Mouse (Mus musculus): ENCODE measurements at regions not wholly inside any gene's neighbourhood (a gene's known extent, or its start where the extent isn't known, plus 50 kb on each side); places are given as distances from the start of the nearest gene placed in this dataset.
"Not testable (repeated sequence)": the region's sequence is repeated elsewhere in the genome, so short reads cannot be mapped to it uniquely, and the experiment has no call there.

DNA sequence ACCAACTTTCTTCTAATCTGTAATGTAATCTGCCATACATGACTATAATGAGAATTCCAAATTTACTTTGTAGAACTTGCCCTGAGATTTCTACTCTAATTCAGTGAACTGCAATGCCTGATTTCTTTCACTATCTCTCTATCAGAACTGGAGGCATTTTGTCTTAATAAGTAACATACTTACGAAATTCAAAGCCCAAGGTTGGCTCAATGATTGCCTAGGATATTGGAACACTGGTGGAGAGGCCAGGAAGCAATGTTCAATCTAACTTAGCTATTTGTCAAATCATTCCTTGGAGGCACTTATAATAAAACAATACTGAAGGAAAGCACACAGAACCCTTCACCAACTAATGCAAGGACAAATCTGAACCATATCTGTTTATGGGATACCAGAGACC is 162.9 kb upstream of the Trim24 start:
- not testable (repeated sequence) for H3K4me1 ChIP-seq; H3K9ac ChIP-seq; H3K9me3 ChIP-seq (replicated peaks); H3K4me2 ChIP-seq (replicated peaks); ATAC-seq (ENCODE audit: low FRiP score); H3K4me3 ChIP-seq; H3K27me3 ChIP-seq; H3K36me3 ChIP-seq; H3K27ac ChIP-seq
- 74% methylated on average over 1 of the region's 1 CpGs for WGBS

DNA sequence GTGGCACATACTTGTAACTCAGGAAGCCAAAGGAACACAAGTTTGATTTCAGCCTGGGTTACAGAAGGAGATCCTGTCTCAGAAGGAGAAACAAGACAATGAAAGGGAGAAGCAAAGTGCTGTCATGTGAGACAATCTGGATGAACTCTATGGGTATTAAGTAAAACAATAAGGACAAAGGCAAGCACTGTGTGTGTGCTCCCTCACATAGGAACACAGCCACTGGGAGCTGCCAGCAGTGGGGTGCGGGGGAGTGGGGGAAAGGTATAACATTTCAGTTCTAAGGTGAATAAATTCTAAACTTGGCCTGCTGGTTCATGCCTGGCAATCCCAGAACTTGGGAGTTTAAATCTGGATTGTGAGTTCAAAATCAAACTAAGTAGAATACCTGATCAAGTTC is 158.8 kb upstream of the Trim24 start:
- H3K9ac ChIP-seq: no peak overlapping the region
- no peaks in the 10 kb centered on the region for H3K36me3 ChIP-seq
- H3K27ac ChIP-seq: no peak overlapping the region
- H3K4me2 ChIP-seq (replicated peaks): no peak overlapping the region
- H3K9me3 ChIP-seq (replicated peaks): no peaks in the 10 kb centered on the region
- no peak overlapping the region for H3K4me3 ChIP-seq
- 55% methylated on average over 1 of the region's 1 CpGs for WGBS
- no peak for ATAC-seq (ENCODE audit: low FRiP score)
- no peaks in the 10 kb centered on the region for H3K27me3 ChIP-seq
- peaks cover 7% of the 10 kb centered on the region for H3K4me1 ChIP-seq

DNA sequence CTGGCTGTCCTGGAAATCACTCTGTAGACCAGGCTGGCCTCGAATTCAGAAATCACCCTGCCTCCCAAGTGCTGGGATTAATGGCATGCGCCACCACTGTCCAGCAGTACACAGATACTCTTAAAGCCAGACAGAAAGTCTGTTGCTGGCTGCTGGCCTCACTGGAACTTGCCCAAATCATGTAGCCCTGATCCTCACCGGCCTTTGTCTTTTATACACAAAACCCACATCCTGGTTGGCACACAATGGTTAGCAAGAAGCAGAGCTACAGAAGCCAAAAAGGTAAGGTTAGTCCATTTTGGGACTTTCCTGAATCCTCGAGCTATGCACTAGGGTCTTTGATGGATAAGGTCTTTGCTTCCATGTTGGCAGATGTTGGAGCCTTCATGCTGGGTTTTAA is 157.2 kb upstream of the Trim24 start:
- no peak overlapping the region for H3K27ac ChIP-seq
- H3K9ac ChIP-seq: no peak overlapping the region
- H3K36me3 ChIP-seq: no peaks in the 10 kb centered on the region
- WGBS: 87% methylated on average over 4 of the region's 4 CpGs
- no peaks in the 10 kb centered on the region for H3K27me3 ChIP-seq
- no peak overlapping the region for H3K4me2 ChIP-seq (replicated peaks)
- H3K4me1 ChIP-seq: peaks cover 7% of the 10 kb centered on the region
- no peaks in the 10 kb centered on the region for H3K9me3 ChIP-seq (replicated peaks)
- no peak overlapping the region for H3K4me3 ChIP-seq
- no peak for ATAC-seq (ENCODE audit: low FRiP score)

DNA sequence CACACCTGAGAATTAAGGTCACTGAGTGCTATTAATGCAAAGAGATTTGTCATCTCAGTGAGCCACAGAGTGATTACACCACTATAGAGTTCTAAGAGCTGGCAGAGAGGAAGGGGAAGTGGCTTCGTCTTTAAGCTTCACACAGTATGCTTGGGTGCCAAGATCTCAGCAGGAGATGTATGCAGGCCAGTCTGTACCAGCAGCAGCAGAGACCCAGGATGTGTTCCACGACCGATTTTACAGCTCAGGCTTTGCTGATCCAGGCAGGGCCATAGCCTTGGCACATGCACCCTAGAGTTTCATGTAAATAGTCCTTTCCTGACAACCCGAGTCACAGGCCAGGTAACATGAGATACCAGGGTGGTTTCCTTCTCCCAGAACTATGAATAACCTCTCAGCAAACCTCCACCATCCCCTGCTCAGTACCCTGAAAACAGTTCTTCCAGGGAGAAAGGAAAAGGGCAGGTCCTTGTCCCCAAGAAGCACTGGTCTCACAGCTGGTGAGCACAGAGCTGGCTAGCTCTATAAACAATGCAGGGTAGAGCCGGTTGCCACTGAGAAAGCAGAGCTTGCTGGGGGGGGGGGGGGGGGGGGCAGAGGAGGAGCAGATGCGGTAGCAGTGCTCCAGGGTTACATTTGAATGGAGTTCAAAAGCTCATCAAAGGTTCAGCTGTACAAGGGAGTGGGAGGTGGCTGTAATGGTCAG is 156.2 kb upstream of the Trim24 start:
- WGBS: 12% methylated on average over 6 of the region's 6 CpGs
- H3K27me3 ChIP-seq: no peaks in the 10 kb centered on the region
- no peak overlapping the region for H3K9ac ChIP-seq
- no peaks in the 10 kb centered on the region for H3K36me3 ChIP-seq
- H3K4me2 ChIP-seq (replicated peaks): no peak overlapping the region
- no peak overlapping the region for H3K27ac ChIP-seq
- ATAC-seq (ENCODE audit: low FRiP score): peak; percentile 50; the same call in 1 of the 2 replicates
- H3K4me3 ChIP-seq: no peak overlapping the region
- peaks cover 7% of the 10 kb centered on the region for H3K4me1 ChIP-seq
- H3K9me3 ChIP-seq (replicated peaks): no peaks in the 10 kb centered on the region

DNA sequence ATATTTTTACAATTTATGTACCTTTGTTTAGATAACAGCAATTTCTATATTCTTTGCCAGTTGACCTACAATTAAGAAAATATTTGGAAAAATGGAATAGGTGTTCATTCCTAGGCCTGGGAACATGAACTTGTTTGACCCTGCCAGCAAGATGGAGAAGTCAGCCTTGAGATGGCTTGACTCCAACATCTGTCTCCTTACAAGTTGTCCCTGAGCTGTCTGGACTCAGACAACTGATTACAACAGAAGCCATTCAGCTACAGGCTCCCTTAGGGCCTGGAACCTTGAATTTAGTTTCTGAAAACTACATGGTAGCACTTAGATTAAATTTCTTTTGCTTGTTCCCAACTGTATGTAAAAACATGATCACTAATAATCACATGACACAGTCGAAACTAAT is 148.9 kb upstream of the Trim24 start:
- Histone ChIP-seq H3K9ac (no peak overlapping the region), H3K9me3 (replicated peaks) (no peaks in the 10 kb centered on the region), H3K4me2 (replicated peaks) (no peak overlapping the region), H3K36me3 (no peaks in the 10 kb centered on the region), H3K4me3 (no peak overlapping the region), H3K4me1 (no peaks in the 10 kb centered on the region), H3K27ac (no peak overlapping the region), H3K27me3 (no peaks in the 10 kb centered on the region)
- 80% methylated on average over 1 of the region's 1 CpGs for WGBS
- ATAC-seq (ENCODE audit: low FRiP score): no peak

DNA sequence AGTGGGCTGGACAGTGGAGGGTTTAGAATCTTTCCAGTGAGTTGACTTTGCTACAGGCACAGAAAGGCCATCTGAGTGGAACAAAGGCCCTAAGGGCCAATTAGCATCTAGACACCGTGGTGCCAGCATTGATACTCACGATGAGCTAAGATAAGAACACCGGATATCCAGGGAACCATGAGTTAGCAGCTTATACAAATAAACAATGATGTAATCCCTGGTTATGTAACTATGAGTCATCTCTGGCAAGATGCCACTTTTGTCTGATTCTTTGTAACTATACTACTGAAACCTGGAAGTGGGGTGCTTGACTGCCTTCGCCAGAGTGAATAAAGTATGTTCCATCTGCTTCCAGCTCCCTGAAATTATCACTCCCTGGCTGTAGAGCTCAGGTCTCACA is 147.3 kb upstream of the Trim24 start:
- no peak overlapping the region for H3K4me3 ChIP-seq
- no peaks in the 10 kb centered on the region for H3K9me3 ChIP-seq (replicated peaks)
- no peak overlapping the region for H3K27ac ChIP-seq
- no peaks in the 10 kb centered on the region for H3K4me1 ChIP-seq
- H3K4me2 ChIP-seq (replicated peaks): no peak overlapping the region
- no peak for ATAC-seq (ENCODE audit: low FRiP score)
- 77% methylated on average over 4 of the region's 4 CpGs for whole genome bisulfite sequencing
- no peaks in the 10 kb centered on the region for H3K36me3 ChIP-seq
- no peaks in the 10 kb centered on the region for H3K27me3 ChIP-seq
- no peak overlapping the region for H3K9ac ChIP-seq

DNA sequence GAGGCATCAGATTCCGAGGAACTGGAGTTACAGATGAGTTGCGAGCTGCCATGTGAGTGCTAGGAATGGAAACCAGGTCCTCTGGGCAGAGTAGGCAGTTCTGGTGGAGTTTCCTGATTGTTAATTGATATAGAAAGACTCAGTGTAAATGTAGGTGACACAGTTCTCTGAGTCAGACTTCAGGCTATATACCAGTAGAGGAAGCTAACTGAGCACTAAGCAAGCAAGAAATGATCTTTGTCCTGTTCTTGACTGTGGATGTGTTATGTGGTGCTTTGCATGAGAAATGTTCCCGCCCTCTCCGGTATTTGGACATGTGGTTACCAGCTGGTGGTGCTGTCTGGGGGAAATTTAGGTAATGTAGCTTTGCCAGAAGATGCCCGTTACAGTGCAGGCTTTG is 146.4 kb upstream of the Trim24 start:
- 91% methylated on average over 5 of the region's 5 CpGs for WGBS
- H3K36me3 ChIP-seq: no peaks in the 10 kb centered on the region

DNA sequence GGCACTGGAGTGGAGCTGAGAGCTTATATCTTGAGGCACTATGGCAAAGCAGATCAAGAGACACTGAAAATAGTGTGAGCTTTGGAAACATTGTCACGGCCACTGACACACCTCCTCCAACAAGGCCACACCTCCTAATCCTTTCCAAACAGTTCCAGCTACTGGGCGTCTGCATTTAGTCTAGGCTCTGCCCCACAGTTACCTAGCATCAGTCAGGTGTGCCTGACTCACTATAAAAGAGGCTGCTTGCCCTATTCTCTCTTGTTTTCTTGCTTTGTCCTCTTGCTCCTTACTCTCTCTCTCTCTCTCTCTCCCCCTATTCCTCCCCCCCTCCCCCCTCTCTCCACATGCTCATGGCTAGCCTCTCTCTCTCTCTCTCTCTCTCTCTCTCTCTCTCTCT is 142.0 kb upstream of the Trim24 start:
- 92% methylated on average over 2 of the region's 2 CpGs for WGBS
- Histone ChIP-seq H3K4me2 (replicated peaks) (no peak overlapping the region), H3K27ac (no peak overlapping the region), H3K4me1 (peaks cover 3% of the 10 kb centered on the region; the same call in 1 of the 2 replicates), H3K9ac (no peak overlapping the region), H3K36me3 (no peaks in the 10 kb centered on the region), H3K4me3 (no peak overlapping the region), H3K27me3 (no peaks in the 10 kb centered on the region), H3K9me3 (replicated peaks) (peaks cover 4% of the 10 kb centered on the region; the same call in 1 of the 2 replicates)
- ATAC-seq (ENCODE audit: low FRiP score): no peak

More for the DNA sequence above, 146.4 kb upstream of the Trim24 start:
- H3K9ac ChIP-seq: no peak overlapping the region
- H3K4me2 ChIP-seq (replicated peaks): no peak overlapping the region
- no peak overlapping the region for H3K4me3 ChIP-seq
- ATAC-seq (ENCODE audit: low FRiP score): no peak
- peaks cover 4% of the 10 kb centered on the region; the same call in 1 of the 2 replicates for H3K9me3 ChIP-seq (replicated peaks)
- H3K27me3 ChIP-seq: no peaks in the 10 kb centered on the region
- no peak overlapping the region for H3K27ac ChIP-seq
- no peaks in the 10 kb centered on the region for H3K4me1 ChIP-seq

DNA sequence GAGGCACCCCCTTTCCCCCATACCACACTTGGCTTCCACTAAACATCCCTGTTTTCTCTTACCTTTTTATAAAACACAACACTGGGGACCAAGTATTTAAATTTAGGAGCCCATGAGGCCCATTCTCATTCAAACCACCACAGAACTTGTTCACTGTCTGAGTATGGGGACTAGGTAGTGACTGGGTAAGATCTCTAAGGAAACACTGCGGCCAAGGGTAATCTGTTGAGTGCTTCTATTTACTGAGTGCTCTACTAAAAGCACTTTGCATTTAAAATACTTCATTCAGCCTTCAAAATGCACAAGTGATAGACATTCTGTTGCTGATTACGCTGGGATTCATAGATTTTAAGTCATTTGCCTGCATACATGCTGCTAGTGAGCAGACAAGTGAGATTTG is 141.4 kb upstream of the Trim24 start:
- WGBS: 94% methylated on average over 2 of the region's 2 CpGs
- H3K4me1 ChIP-seq: peaks cover 3% of the 10 kb centered on the region; the same call in 1 of the 2 replicates
- H3K4me3 ChIP-seq: no peak overlapping the region
- H3K9me3 ChIP-seq (replicated peaks): peaks cover 4% of the 10 kb centered on the region; the same call in 1 of the 2 replicates
- H3K27ac ChIP-seq: no peak overlapping the region
- no peaks in the 10 kb centered on the region for H3K36me3 ChIP-seq
- H3K27me3 ChIP-seq: no peaks in the 10 kb centered on the region
- H3K4me2 ChIP-seq (replicated peaks): no peak overlapping the region
- ATAC-seq (ENCODE audit: low FRiP score): no peak
- H3K9ac ChIP-seq: no peak overlapping the region

DNA sequence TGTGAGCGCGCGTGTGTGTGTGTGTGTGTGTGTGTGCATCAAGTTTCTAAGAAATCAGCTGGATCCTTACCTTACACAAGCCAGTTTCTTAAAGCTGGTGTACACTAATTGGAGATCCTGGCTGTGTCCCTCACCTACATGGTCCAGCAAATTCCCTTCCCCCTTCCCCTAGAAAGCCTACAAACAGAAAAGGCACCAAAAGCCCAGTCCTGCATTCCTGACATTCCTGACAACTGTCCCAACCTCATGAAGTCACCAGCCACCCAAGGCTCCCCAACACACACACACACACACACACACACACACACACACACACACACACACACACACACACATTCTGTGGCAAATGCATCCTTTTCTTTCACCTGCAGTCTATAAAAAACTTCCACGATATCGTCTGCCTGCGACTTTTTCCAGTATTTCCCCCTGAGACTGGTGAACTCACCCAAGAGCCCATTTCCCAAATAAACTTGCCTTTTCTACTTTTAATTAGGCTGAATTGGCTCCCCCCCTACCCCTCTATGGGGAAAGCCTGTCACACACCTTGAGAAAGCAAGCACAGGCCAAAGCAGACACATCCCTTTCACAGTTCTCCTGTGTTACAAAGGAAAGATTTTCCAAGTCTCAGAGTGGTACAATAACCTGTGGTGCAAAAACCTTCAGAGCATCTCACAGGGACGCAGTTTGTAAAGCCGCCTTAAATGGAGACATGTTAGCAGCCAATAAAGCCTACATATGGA is 139.9 kb upstream of the Trim24 start:
- no peak overlapping the region for H3K9ac ChIP-seq
- no peak overlapping the region for H3K4me2 ChIP-seq (replicated peaks)
- peaks cover 3% of the 10 kb centered on the region; the same call in 1 of the 2 replicates for H3K4me1 ChIP-seq
- ATAC-seq (ENCODE audit: low FRiP score): no peak
- no peaks in the 10 kb centered on the region for H3K27me3 ChIP-seq
- H3K36me3 ChIP-seq: no peaks in the 10 kb centered on the region
- no peak overlapping the region for H3K27ac ChIP-seq
- peaks cover 4% of the 10 kb centered on the region; the same call in 1 of the 2 replicates for H3K9me3 ChIP-seq (replicated peaks)
- 61% methylated on average over 5 of the region's 8 CpGs for WGBS
- no peak overlapping the region for H3K4me3 ChIP-seq

DNA sequence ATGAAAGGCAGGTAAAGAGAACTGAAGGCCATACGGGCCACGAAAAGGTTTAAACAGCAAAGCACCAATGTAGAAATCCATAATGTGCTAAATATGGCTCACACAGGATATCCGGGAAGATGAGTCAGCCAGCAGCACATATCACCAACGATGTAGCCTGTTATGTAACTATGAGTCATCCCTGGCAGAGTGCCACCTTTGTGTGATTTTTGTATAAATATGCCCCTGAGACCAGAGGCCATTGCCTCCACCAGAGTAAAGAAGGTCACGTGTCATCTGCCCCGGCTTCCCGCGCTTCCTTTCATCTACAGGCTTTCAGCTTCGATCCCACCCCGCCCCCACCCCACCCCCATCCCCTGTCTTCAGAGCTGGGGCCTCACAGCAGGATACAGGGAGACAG is 138.2 kb upstream of the Trim24 start:
- Histone ChIP-seq H3K4me1 (peaks cover 3% of the 10 kb centered on the region; the same call in 1 of the 2 replicates), H3K36me3 (no peaks in the 10 kb centered on the region), H3K27ac (no peak overlapping the region), H3K9me3 (replicated peaks) (peaks cover 4% of the 10 kb centered on the region; the same call in 1 of the 2 replicates), H3K9ac (no peak overlapping the region), H3K4me3 (no peak overlapping the region), H3K4me2 (replicated peaks) (no peak overlapping the region), H3K27me3 (no peaks in the 10 kb centered on the region)
- WGBS: 36% methylated on average over 10 of the region's 10 CpGs
- peak; percentile 63 for ATAC-seq (ENCODE audit: low FRiP score)

DNA sequence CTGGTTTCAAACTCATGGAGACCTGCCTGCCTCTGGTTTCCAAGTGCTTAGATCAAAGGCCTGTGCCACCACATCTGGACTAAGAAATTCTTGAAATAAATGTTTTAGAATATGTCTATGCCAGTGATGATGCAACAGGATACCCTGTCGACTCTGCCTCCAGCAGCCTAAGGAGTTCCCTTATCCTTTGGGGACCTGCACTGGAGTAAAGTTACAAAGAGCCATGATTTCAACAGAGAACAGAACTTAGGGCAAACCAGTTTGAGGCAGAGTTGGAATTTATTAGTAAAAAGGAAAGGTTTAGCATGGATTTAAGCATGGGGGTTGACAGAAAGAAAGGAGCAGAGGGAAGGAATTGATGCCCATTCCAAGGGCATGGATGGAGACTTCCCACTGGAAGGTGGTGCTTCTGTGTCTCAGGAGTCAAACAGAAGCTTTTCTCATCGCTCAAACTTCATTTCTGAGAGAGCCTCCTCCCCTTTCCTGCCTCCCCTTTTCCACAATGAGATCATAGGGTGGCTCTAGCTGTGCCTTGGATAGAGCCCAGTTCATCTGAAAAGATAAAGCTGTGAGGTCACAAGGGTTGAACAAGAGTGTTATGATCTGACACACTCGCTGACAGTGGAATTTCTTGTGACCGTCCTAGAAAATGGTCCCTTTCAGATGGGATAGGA is 135.2 kb upstream of the Trim24 start:
- no peaks in the 10 kb centered on the region for H3K36me3 ChIP-seq
- H3K27me3 ChIP-seq: no peaks in the 10 kb centered on the region
- ATAC-seq (ENCODE audit: low FRiP score): no peak
- no peak overlapping the region for H3K4me2 ChIP-seq (replicated peaks)
- WGBS: 76% methylated on average over 4 of the region's 4 CpGs
- peaks cover 3% of the 10 kb centered on the region; the same call in 1 of the 2 replicates for H3K4me1 ChIP-seq
- H3K27ac ChIP-seq: no peak overlapping the region
- H3K9ac ChIP-seq: no peak overlapping the region
- no peak overlapping the region for H3K4me3 ChIP-seq
- no peaks in the 10 kb centered on the region for H3K9me3 ChIP-seq (replicated peaks)

Data from hindbrain, embryonic 12.5 days (tissue).